Mouse (Mus musculus) brain, embryonic 14.5 days (tissue): Measurements from ENCODE around the gene Tlr5.

Source experiments
- CTCF ChIP-seq: fragments of 200-500 bp; IDR thresholded peaks from 2 replicates; pipeline ENCODE4 v1.5.1; 2012; ENCODE audit warnings: inconsistent platforms, mild to moderate bottlenecking, moderate library complexity, borderline replicate concordance; ENCODE audit not compliant: insufficient read depth, insufficient read length; ENCODE audit errors: extremely low read depth
- POLR2A ChIP-seq: fragments of 200-500 bp; IDR thresholded peaks from 2 replicates; pipeline ENCODE4 v1.6.1; 2012; ENCODE audit warnings: mild to moderate bottlenecking, inconsistent platforms, borderline replicate concordance; ENCODE audit not compliant: poor library complexity, insufficient read depth, insufficient read length, severe bottlenecking; ENCODE audit errors: extremely low read depth

GRCm38 (mm10) chr1:182983496-182984127 lies 29.0 kb downstream of the Tlr5 start:
- no peak for TF ChIP-seq CTCF
- no peak for TF ChIP-seq POLR2A
